In genomic region chr4:41116817-41117216, GRCm38 (mm10) we compare ENCODE assay signal across 29 mouse cellular contexts. TPM values are rescaled to one million over a fixed set of nuclear protein-coding genes. Genes with fewer than 3 reads are reported as not detected.
A peak's percentile ranks its signal among the peaks of the same experiment; 100 is the strongest.
DNase-seq lines count a peak whose midpoint lies in the region; ATAC-seq lines count a peak whose summit lies in the region.
"Had no signal": no experiment of that assay in that cellular context is flagged by ENCODE, and none has a peak within 500 bp of the region (broad histone marks: within the 10 kb centered on the region; RNA-seq: fewer than 3 reads in every experiment).

No protein-coding gene starts in this region.

- no peak for ATAC-seq in midbrain, embryonic 11.5 days (ENCODE audit: low FRiP score)
- no peak for ATAC-seq in midbrain, embryonic 15.5 days (replicated peaks)
- peak; percentile 24; the same call in 1 of the 2 replicates for ATAC-seq in embryonic facial prominence, embryonic 12.5 days (ENCODE audit: insufficient number of reproducible peaks, insufficient read depth, low FRiP score, low TSS enrichment)
- peak; percentile 72 for ATAC-seq in embryonic facial prominence, embryonic 14.5 days (ENCODE audit: low read depth)
- ATAC-seq: activated CD4-positive, CD25-positive, alpha-beta regulatory T cell, adult 4 months; CD4-positive, CD25-positive, alpha-beta regulatory T cell, adult 4 months; forebrain, embryonic 15.5 days; forebrain, postnatal 0 days; Patski had no signal

- intact Hi-C loops in heart, postnatal 25 days (cut with DNase I), result no loop called here

- no peak overlapping the region for H3K27ac ChIP-seq in midbrain, embryonic 11.5 days (ENCODE audit: low read depth, low read length)
- H3K27ac ChIP-seq in midbrain, embryonic 15.5 days, result no peak overlapping the region
- H3K27ac ChIP-seq in embryonic facial prominence, embryonic 12.5 days, result no peak overlapping the region
- no peak overlapping the region for H3K27ac ChIP-seq in embryonic facial prominence, embryonic 14.5 days (replicated peaks; ENCODE audit: low read depth, low read length)
- H3K27ac ChIP-seq: embryonic facial prominence, embryonic 15.5 days; forebrain, embryonic 10.5 days; forebrain, embryonic 12.5 days; forebrain, embryonic 15.5 days had no signal

- DNase-seq in midbrain, embryonic 11.5 days (ENCODE audit: low spot score, missing footprints), result peak; percentile 41
- peak; percentile 56 for DNase-seq in embryonic facial prominence, embryonic 14.5 days (ENCODE audit: low spot score)
- no peak for DNase-seq in right cerebral cortex, adult 18-20 months
- DNase-seq in heart, postnatal 25 days (ENCODE audit: low spot score), result no peak
- no peak for DNase-seq in urinary bladder, adult 18-20 months (ENCODE audit: low spot score in 2 of 2)
- DNase-seq: adrenal gland, adult 8-10 months; adrenal gland, postnatal 14 days; adrenal gland, postnatal 36 days; B cell, adult 2 months; cerebellum, adult 11-12 months; cerebellum, adult 2 months; cerebellum, adult 9-10 months; cerebellum, postnatal 10 days; cerebellum, postnatal 25 days; forebrain, postnatal 0 days had no signal

- no peak overlapping the region for H3K9ac ChIP-seq in midbrain, embryonic 11.5 days (ENCODE audit: low read length)
- H3K9ac ChIP-seq in midbrain, embryonic 15.5 days, result no peak overlapping the region
- H3K9ac ChIP-seq in embryonic facial prominence, embryonic 12.5 days, result no peak overlapping the region
- H3K9ac ChIP-seq in embryonic facial prominence, embryonic 14.5 days (ENCODE audit: low read depth, low read length), result no peak overlapping the region
- H3K9ac ChIP-seq: embryonic facial prominence, embryonic 15.5 days; forebrain, embryonic 12.5 days; forebrain, embryonic 15.5 days; forebrain, postnatal 0 days had no signal

- H3K36me3 ChIP-seq in midbrain, embryonic 11.5 days (ENCODE audit: control insufficient read depth, insufficient read depth, low read length), result peaks cover 28% of the 10 kb centered on the region
- H3K36me3 ChIP-seq in midbrain, embryonic 15.5 days (replicated peaks), result peaks cover 59% of the 10 kb centered on the region
- H3K36me3 ChIP-seq in embryonic facial prominence, embryonic 12.5 days, result peaks cover 72% of the 10 kb centered on the region
- peaks cover 80% of the 10 kb centered on the region for H3K36me3 ChIP-seq in embryonic facial prominence, embryonic 14.5 days (ENCODE audit: control insufficient read depth, insufficient read depth, low read length)

- no peaks in the 10 kb centered on the region for H3K27me3 ChIP-seq in midbrain, embryonic 11.5 days (ENCODE audit: control insufficient read depth, insufficient read depth, low read length)
- H3K27me3 ChIP-seq in midbrain, embryonic 15.5 days (replicated peaks), result no peaks in the 10 kb centered on the region
- no peaks in the 10 kb centered on the region for H3K27me3 ChIP-seq in embryonic facial prominence, embryonic 12.5 days
- no peaks in the 10 kb centered on the region for H3K27me3 ChIP-seq in embryonic facial prominence, embryonic 14.5 days (replicated peaks; ENCODE audit: control insufficient read depth, insufficient read depth, low read length)
- H3K27me3 ChIP-seq: CH12.LX; embryonic facial prominence, embryonic 15.5 days; forebrain, embryonic 12.5 days; forebrain, embryonic 15.5 days; Patski had no signal

- H3K4me1 ChIP-seq in midbrain, embryonic 11.5 days (ENCODE audit: control insufficient read depth, insufficient read depth, low read length), result no peaks in the 10 kb centered on the region
- no peaks in the 10 kb centered on the region for H3K4me1 ChIP-seq in midbrain, embryonic 15.5 days
- no peaks in the 10 kb centered on the region for H3K4me1 ChIP-seq in embryonic facial prominence, embryonic 12.5 days
- H3K4me1 ChIP-seq in embryonic facial prominence, embryonic 14.5 days (ENCODE audit: control insufficient read depth, insufficient read depth, low read length), result no peaks in the 10 kb centered on the region
- H3K4me1 ChIP-seq: embryonic facial prominence, embryonic 15.5 days; forebrain, embryonic 10.5 days; forebrain, embryonic 12.5 days; forebrain, embryonic 15.5 days had no signal

- 77% methylated on average over 3 of the region's 3 CpGs for WGBS in midbrain, embryonic 11.5 days
- 70% methylated on average over 3 of the region's 3 CpGs for WGBS in midbrain, embryonic 15.5 days
- 68% methylated on average over 3 of the region's 3 CpGs for WGBS in embryonic facial prominence, embryonic 12.5 days
- WGBS in embryonic facial prominence, embryonic 14.5 days, result 61% methylated on average over 3 of the region's 3 CpGs

- H3K4me2 ChIP-seq in midbrain, embryonic 11.5 days, result no peak overlapping the region
- H3K4me2 ChIP-seq in midbrain, embryonic 15.5 days, result no peak overlapping the region
- H3K4me2 ChIP-seq in embryonic facial prominence, embryonic 12.5 days (replicated peaks), result no peak overlapping the region
- no peak overlapping the region for H3K4me2 ChIP-seq in embryonic facial prominence, embryonic 14.5 days (ENCODE audit: low read depth, low read length)
- H3K4me2 ChIP-seq: embryonic facial prominence, embryonic 15.5 days; forebrain, embryonic 12.5 days; forebrain, embryonic 15.5 days had no signal

- no peak overlapping the region for H3K4me3 ChIP-seq in midbrain, embryonic 11.5 days (ENCODE audit: low read depth, low read length)
- no peak overlapping the region for H3K4me3 ChIP-seq in midbrain, embryonic 15.5 days
- no peak overlapping the region for H3K4me3 ChIP-seq in embryonic facial prominence, embryonic 12.5 days
- H3K4me3 ChIP-seq in embryonic facial prominence, embryonic 14.5 days (ENCODE audit: low read depth, low read length), result no peak overlapping the region
- H3K4me3 ChIP-seq: embryonic facial prominence, embryonic 15.5 days; erythroblast, embryonic 14.5 days; forebrain, embryonic 10.5 days; forebrain, embryonic 12.5 days; forebrain, embryonic 15.5 days had no signal

- H3K9me3 ChIP-seq in midbrain, embryonic 11.5 days (ENCODE audit: control insufficient read depth, low read length), result no peaks in the 10 kb centered on the region
- no peaks in the 10 kb centered on the region for H3K9me3 ChIP-seq in midbrain, embryonic 15.5 days
- no peaks in the 10 kb centered on the region for H3K9me3 ChIP-seq in embryonic facial prominence, embryonic 12.5 days
- H3K9me3 ChIP-seq in embryonic facial prominence, embryonic 14.5 days (ENCODE audit: control insufficient read depth, low read length), result no peaks in the 10 kb centered on the region
- H3K9me3 ChIP-seq: embryonic facial prominence, embryonic 15.5 days; forebrain, embryonic 10.5 days; forebrain, embryonic 12.5 days; forebrain, embryonic 15.5 days; G1E had no signal

RNA-seq across cellular contexts. Expression of gene Nol6, which starts 7.4 kb away (rescaled TPM):
- polyA plus RNA-seq in midbrain, embryonic 11.5 days (2014; fragmentation: Nextera tagmentation; extraction: Ambion mirVana), result 17.6 and 19.1 TPM in 2 replicates
- polyA plus RNA-seq in midbrain, embryonic 15.5 days (2015; fragmentation: Nextera tagmentation; extraction: Ambion mirVana), result 40.9 and 41.1 TPM in 2 replicates
- 29.6 and 30.2 TPM in 2 replicates for polyA plus RNA-seq in embryonic facial prominence, embryonic 12.5 days (2016; fragmentation: Nextera tagmentation; extraction: Ambion mirVana)
- polyA plus RNA-seq in embryonic facial prominence, embryonic 14.5 days (2014; fragmentation: Nextera tagmentation; extraction: Ambion mirVana), result 24.9 and 29.4 TPM in 2 replicates
- 10 to 100 TPM; 14.5 to 15.3 TPM for total RNA-seq in heart, postnatal 25 days (2021)

RNA-seq across cellular contexts. Expression of gene Ube2r2, which starts 18.7 kb away (rescaled TPM):
- 95.5 and 99.0 TPM in 2 replicates for polyA plus RNA-seq in midbrain, embryonic 11.5 days (2014; fragmentation: Nextera tagmentation; extraction: Ambion mirVana)
- polyA plus RNA-seq in midbrain, embryonic 15.5 days (2015; fragmentation: Nextera tagmentation; extraction: Ambion mirVana), result 58.0 and 60.2 TPM in 2 replicates
- 104 and 119 TPM in 2 replicates for polyA plus RNA-seq in embryonic facial prominence, embryonic 12.5 days (2016; fragmentation: Nextera tagmentation; extraction: Ambion mirVana)
- polyA plus RNA-seq in embryonic facial prominence, embryonic 14.5 days (2014; fragmentation: Nextera tagmentation; extraction: Ambion mirVana), result 83.7 and 90.7 TPM in 2 replicates
- 100 to 1,000 TPM; 121 to 131 TPM for total RNA-seq in heart, postnatal 25 days (2021)

RNA-seq across cellular contexts. Expression of gene Aqp3, which starts 18.8 kb away (rescaled TPM):
- 1.3 and 1.6 TPM in 2 replicates for polyA plus RNA-seq in midbrain, embryonic 11.5 days (2014; fragmentation: Nextera tagmentation; extraction: Ambion mirVana)
- polyA plus RNA-seq in midbrain, embryonic 15.5 days (2015; fragmentation: Nextera tagmentation; extraction: Ambion mirVana), result 0.15 and 0.58 TPM in 2 replicates
- polyA plus RNA-seq in embryonic facial prominence, embryonic 12.5 days (2016; fragmentation: Nextera tagmentation; extraction: Ambion mirVana), result 2.1 and 2.7 TPM in 2 replicates
- polyA plus RNA-seq in embryonic facial prominence, embryonic 14.5 days (2014; fragmentation: Nextera tagmentation; extraction: Ambion mirVana), result 18.4 and 20.4 TPM in 2 replicates
- total RNA-seq in heart, postnatal 25 days (2021), result not detected
- total RNA-seq: adrenal gland, adult 18-20 months; adrenal gland, postnatal 14 days; CH12.LX; forebrain, postnatal 0 days had no signal
- polyA plus RNA-seq: cortical plate, adult 2 months had no signal

Comparison
In these comparisons a context has a peak if more than half of its experiments do, and no peak if none do; other contexts are left out.
1. ATAC-seq: peak in embryonic facial prominence, embryonic 12.5 days (single experiment) and embryonic facial prominence, embryonic 14.5 days (single experiment); none in midbrain, embryonic 11.5 days (single experiment) and midbrain, embryonic 15.5 days (single experiment).
2. DNase-seq: peak in midbrain, embryonic 11.5 days (single experiment) and embryonic facial prominence, embryonic 14.5 days (single experiment); none in right cerebral cortex, adult 18-20 months (single experiment), heart, postnatal 25 days (single experiment) and urinary bladder, adult 18-20 months (0 of 2).